Mouse (Mus musculus): Measurements from ENCODE around the gene Rsbn1l.

GRCm38 (mm10) chr5:20944961-20945748 is 11.0 kb downstream of the Rsbn1l start:
- no peak for TF ChIP-seq CTCF (conservative IDR thresholded peaks at IDR 0.05; ENCODE audit: low read length)
- no peak for TF ChIP-seq NANOG (IDR thresholded peaks at IDR 0.05; ENCODE audit: borderline replicate concordance, low read length)
